Mouse (Mus musculus): ENCODE measurements around the gene Ccdc160.

The Ccdc160 gene

DNA sequence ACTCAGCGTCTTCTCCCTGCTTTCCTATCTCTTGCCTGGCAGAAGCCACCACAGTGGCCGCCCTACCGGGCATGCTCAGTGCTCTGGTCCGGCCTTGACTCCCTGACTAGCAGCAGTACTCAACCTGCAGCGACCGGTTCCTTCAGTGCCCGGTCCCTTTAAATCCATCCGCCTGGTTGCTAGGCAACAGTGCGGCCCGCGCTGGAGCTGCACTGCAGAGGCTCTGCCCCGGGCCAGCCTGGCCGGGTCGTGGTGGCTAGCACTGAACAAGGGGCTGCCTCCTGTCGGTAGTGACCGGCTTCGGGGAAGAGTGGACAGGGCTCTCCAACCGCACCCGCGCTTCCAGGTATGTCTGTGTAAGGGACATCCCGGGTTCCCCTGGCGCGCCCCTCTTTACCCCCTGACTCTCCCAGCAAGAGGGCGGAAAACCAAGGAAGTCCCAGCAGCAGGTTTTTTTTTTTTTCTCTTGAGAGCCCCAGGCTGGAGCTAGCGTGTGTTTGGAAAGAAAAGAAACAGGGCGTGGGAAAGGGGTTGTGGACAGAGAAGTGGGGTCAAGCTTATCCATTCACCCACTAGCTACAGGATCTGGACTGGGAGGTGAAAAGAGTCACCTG is at the start of gene Ccdc160:
Ccdc160 (plus strand) TSS at position 221 of the 614 bp plus-strand sequence.
- DNase-seq (ENCODE audit: low read depth, low spot score), result peak; percentile 77

DNA sequence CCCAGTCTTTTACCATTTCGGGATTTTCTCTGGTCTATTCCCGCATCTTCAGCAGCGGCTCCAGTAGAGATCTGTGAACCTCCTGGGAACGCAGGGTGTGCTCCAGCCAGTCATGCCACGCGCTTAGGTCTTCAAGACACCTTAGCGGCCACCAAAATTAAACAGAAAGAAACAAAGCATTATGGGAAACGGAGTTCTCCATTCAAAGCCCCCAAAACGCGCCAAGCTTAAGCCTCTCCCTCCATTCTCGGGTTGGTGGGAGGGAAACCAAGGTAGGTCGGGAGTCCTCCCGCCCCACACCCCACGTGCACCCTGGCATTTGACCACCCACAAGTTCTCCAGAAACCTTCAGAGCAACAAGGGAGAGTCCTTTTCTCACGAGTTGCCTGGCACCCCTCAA is 47.2 kb upstream of the Ccdc160 start:
- DNase-seq (ENCODE audit: low read depth, low spot score), result no peak

DNA sequence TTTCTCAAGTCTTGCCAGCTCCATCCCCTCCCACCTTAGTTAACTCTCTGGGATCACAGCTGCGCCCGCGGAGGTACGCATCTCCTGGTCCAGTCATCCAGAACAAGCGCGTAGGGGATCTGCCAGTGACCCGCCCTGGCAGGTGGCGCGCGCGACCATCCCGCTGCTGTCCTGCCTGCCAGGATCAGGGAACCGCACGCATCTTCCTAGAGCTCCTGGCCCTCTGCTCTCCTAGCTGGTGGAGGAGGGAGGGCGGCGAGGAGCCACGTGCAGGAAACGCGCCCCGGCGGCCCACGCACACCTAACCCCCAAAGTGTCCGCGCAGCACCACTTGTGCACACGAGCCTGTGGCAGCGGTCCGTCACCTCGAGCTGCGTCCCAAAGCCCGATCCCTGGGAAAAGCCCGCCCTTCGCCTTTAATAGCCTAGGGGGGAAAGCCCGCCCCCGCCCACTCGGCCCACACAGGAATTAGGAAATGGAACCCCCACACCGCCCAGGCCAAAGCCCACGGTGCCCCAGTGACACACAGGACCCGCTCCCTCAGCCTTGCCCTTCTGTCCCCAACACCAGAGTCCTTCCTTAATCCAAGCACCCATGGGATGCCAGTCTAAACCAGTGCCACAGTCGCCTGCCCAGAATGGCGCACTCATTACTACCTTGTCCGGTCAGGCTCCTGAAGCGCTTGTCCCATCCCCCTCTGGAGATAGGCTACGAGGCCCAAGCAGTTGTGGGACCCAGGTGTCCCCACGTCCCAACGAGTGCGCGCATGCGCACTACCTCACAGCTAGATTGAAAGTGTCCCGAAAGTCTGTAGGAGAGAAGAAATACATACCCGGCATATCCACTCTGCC is 46.6 kb upstream of the Ccdc160 start:
- no peak for DNase-seq (ENCODE audit: low read depth, low spot score)

DNA sequence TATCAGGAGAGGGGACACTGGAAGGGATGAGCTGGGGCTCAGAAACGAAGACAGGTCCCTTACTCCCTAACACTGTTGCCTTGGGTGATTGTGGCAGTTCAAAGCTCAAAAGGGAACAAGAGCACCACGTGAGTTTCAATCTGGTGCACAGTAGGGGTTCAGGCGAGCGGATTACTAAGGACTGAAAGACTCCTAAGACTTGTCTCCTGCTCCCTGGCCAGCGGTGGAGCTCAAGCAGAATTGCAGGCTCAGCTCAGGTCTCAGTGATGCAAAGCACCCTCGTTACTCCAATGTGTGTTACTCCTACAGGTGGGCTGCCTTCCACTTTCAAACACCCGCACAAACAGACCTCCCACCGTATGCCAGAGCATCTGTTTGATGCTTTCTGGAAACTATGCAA is 45.5 kb upstream of the Ccdc160 start:
- DNase-seq (ENCODE audit: low read depth, low spot score), result no peak

DNA sequence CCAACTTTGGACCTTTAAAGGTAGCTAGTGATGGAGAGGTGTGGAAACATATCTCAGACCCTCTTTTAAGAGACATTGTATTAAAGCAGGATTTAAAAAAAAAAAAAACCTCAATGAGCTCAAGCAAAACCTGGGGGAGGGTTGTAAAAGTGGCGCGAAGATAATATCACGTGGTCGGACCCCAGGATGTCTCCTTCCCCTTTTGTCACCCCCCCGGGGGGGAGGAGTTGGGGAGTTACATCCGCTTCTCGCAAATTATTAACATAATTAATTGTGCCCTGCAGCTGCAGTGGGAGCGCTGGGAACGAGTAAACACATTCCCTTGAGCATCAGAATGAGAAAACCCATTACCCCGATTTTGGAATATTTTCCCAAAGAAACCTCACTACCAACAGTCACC is 45.1 kb upstream of the Ccdc160 start:
- DNase-seq (ENCODE audit: low read depth, low spot score), result no peak

DNA sequence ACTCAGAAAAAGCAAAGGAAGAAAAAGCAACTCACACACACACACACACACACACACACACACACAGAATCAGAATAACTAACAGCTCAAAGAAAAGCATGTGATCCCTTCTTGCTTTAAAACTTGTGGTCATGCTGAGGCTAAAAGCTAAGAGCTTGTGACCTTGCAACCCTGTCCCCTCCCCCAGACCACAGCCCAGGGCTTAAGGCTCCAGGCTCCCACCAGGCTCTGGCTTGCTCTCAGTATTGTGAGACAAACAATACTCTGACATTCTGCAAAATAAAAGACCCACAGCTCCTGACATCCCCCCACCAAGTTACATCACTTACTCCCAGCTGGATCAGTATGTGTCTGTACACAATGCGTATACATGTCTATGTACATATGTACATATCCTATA is 44.2 kb upstream of the Ccdc160 start:
- DNase-seq (ENCODE audit: low read depth, low spot score), result no peak

DNA sequence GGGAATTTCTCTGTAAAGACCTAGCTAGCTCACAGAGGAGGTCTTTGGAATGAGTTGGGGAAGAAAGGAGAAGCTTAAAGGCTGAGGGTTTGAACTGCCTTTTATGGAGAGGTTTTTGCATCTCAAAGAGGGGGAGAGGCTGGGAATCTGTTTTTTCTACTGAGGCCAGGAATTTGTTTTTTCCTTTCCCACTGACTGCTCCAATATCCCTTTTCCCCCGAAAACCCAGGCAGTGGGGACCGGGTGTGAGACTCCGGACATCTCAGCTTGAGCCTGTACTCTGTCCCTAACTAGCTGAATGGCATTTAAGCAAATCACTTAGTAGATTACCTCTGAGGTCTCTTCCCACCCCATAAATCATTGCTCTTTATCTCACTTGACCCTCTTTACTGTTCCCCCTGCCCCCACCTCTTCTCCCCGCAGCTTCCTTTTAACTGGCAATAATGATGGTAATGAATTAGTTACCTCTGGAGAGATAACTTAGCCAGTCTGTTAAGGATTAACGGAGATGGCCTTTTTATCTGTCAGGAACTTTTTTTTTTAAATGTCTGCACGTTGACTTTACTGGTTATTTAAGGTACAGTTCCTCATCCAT is 37.4 kb upstream of the Ccdc160 start:
- no peak for DNase-seq (ENCODE audit: low read depth, low spot score)

DNA sequence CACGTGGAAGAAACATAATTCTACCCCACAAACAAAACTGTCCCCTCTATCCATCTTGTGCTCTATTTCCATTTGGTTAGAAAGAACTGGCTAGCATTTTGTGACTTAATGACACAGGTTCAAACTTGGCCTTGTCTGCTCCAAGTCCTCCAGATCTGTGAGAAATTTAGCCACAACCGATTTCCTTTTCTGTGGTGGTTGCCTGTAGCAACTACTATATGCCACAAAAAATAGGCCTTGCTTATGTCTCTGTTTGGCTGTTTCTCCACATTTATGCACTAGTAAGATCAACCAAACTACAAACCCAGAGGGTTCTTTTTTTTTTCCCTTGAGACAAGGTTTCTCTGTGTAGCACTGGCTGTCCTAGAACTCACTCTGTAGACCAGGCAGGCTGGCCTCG is 33.8 kb upstream of the Ccdc160 start:
- no peak for DNase-seq (ENCODE audit: low read depth, low spot score)

DNA sequence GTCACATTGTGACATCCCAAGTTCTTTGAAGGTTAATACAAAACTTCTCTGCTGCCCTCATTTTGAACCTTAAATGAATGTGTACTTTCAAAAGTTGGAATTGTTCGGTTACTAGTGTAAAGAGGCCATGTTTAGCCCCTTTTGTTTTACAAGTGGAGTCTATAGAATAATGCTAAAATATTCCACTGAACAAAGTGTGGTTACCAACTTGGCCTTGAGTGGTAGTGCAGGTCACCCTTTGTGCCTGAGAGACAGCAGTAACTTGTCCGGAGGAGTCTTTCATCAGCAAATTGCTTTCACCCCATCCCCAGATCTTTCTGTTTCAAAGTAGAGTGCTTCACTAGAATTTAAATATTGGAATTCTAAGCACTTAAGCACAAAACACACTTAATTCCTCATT is 31.8 kb upstream of the Ccdc160 start:
- DNase-seq (ENCODE audit: low read depth, low spot score), result no peak

DNA sequence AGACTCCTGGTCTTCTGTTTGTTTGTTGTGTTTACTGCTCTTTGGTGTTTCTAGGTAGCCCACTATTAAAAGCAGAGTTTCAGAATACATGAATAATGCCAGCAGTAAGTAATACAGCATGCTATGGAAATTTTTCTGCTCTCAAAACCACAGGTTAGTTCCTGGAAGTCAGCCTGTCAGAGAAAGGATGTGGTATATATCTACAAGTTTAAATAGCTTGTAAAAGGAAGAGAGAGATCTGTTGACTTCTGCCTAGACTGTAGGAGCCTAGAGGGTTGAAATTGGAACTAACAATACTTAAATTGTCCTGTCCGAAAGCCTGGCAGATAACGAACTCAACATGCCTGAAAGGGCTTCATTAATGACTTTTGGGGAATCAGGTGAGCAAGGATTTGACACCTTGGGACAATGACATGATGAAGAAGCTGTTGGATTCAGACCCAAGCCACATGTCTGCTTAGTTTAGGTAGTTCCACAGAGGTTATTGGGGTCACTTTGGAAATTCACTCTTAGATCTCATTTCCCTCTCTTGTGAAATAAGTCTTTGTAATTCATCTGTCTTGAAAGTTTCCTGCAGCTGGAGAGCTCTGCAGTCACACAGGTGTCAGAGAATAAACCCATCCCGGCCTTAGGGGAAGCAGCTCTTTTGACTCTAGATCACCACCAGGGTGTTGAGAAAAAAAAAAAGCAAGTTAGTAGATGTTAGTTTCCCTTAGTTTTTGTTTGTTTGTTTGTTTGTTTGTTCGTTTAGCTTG is 30.6 kb upstream of the Ccdc160 start:
- no peak for DNase-seq (ENCODE audit: low read depth, low spot score)

DNA sequence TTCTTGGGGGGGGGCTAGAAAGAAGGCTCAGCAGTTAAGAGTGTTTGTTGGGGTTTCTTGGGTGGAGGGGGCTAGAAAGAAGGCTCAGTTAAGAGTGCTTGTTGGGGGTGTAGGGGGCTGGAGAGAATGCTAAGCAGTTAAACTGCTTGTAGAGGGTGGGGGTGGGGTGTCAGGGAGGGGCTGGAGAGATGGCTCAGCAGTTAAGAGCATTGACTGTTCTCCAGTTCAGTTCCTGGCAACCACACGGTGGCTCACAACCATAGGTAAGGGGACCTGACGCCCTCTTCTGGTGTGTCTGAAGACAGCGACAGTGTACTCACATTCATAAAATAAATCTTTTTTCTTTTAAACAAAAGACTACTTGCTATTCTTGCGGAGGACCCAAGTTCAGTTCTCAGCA is 28.8 kb upstream of the Ccdc160 start:
- no peak for DNase-seq (ENCODE audit: low read depth, low spot score)

DNA sequence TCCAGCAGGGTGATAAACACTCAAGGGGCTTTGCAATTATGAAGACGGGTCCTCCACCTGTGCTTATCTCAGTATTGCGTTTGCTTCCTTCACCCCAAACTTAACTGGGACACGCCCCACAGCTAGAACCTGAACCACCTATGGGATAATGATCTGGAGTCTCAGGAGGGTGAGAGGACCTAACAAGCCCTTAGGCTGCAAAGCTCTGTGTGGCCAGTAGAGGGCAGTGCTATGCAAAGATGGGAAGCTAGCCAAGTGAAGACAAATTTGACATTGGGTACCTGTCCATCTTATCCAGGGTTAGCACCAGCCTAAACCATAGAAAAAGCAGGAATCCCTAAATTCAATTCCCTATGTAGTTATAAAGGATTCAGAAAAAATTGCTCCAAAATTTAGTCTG is 15.0 kb upstream of the Ccdc160 start:
- no peak for DNase-seq (ENCODE audit: low read depth, low spot score)

DNA sequence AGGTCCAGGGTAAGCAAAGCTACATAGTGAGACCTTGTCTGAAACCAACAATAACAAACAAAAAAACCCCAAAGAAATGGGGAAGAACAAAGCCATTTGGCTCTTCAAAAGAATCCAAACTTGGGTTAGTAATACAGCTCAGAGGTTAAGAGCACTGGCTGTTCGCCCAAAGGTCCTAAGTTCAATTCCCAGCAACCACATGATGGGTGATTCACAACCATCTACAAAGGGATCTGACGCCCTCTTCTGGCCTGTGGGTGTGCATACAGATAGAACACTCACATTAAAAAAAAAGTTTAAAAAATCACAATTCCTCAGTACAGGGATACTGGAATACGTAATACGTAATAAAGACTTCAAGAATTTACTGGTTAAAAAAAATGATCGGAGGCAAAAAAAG is 13.3 kb upstream of the Ccdc160 start:
- DNase-seq (ENCODE audit: low read depth, low spot score), result no peak

DNA sequence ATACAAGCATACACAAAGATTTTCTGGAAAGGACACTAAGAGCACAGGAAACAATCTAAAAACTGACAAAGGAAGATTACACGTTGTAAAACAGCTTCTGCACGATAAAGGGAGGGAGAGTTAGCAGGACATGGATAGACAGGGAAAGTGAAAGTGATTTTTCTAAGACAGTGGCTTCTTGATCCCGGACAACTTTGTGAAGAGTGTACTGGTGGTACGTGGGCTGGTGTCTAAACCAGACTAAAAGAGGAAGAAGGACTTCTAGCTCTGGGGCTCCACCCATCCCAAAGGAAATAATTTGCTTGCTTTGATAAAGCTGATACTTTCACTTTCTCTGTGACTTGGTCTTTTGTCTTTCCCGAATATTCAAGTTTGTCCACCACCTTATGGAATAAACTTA is 7.1 kb upstream of the Ccdc160 start:
- no peak for DNase-seq (ENCODE audit: low read depth, low spot score)

DNA sequence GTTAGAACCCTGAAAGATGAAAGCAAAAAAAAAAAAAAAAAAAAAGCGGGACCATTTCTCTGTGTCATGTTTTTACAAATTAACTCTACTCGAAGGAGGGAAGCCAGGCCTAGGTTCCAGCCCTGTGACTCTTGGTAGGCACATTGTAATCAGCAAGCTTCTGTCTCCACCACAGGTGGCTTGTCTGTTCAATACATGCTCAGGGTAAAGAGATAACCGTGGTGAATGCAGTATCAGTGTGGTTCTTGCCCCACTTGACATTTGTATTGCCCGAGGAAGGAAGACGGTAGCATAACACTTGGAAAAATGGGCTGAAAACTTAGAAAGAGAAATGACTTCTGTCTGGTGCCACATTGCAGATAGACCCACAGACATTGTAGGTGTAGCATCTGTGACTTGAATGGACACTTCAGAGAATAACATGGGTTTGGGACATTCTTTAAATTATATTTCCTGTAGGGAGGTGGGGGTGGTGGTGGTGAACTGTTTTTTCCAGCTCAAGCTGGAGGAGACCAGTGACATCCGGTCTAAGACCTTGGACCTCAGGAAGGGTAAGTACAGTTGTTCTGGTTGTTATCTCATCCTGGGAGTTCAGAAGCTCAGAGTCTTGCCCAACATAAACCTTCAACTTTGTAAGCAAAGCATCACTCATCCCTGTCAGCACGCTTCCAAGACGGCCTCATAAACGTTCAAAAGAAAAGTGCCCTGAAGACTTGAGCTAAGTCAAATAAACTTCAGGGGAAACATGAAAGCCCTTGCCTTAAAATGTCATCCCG is 1.1 kb downstream of the Ccdc160 start:
- DNase-seq (ENCODE audit: low read depth, low spot score), result no peak

DNA sequence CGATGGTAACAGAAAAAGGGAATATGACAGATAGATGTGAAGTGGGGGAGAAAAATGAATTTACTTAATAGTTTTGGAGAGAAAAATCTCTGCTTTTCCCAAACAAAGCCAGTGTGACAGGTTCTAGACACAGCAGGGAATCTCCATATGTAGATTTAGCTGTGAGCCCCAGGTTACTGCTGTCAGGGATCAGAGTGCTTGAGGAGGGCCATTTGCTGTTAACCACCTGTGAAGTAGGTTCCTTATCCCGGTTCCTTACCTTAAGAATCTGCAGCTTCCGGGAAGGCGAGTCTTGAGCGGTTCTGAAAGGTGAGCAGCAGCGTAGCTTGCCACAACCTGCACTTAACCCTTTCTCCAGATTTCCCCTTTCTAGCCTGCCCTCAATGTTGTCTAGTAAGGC is 1.9 kb downstream of the Ccdc160 start:
- DNase-seq (ENCODE audit: low read depth, low spot score), result no peak

DNA sequence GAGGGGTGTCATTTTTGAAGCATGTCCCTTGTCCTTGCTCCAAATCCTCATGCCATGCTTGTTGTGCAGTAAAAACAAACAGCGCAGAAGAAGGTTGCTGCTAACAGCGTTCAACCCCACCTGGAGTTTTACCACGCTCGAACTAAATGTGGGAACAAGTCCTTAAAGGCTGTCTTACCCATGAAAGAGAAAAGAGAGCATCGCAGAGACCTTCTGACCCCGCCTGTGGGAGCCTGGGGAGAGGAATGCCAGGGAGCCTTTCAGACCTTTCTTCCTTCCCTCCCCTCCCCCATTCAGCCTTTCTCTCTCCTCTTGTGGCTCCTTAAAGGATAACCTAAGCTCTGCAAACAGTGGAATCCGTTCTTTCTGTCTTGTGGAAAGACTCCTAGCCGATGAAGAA is 4.8 kb downstream of the Ccdc160 start:
- DNase-seq (ENCODE audit: low read depth, low spot score), result no peak

DNA sequence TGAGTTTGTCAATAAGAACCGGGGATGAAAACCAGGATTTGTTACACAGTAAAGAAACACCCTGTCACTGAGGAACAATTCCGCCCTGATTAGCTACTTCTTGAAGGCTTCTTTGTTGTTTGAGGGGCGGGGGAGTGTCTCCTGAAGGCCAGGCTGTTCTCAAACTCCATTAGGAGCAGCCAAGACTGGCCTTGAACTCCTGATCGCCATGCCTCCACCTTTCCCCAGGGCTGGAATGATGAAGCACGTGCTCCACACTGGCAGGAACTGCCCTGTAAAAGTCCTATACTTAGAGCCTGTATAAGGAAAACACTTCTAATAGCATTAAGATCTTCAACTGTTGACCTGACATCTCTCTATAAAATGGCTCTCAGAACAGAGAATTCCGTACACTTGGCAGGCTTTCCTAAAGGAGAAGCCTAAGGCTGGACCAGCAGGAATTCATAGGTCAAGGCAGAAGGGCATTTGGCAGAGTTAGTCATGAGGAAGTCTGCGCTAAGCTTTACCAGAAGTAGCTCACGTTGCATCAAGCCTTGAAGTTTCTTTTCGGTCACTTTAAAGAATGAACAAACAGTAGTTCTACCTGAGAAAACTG is 6.1 kb downstream of the Ccdc160 start:
- no peak for DNase-seq (ENCODE audit: low read depth, low spot score)

DNA sequence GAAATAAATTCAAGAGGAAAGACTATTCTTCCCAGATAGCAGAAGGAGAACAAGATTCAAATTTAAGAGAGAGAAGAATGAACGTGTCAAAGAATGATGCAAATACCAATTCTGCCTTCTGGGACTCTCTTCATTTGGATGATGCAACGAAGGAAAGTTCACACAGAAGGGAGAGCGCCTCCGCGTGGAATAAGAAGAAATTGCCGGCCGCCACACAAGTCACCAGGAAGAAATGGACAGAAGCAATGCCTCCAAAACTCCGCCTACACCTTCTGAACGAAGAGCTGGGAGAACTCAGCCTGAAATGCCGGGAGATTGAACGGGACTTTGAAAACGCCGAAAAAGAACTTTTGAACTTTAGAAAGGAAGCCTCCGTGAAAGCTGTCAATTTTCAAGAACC is 7.3 kb downstream of the Ccdc160 start:
- DNase-seq (ENCODE audit: low read depth, low spot score), result no peak

DNA sequence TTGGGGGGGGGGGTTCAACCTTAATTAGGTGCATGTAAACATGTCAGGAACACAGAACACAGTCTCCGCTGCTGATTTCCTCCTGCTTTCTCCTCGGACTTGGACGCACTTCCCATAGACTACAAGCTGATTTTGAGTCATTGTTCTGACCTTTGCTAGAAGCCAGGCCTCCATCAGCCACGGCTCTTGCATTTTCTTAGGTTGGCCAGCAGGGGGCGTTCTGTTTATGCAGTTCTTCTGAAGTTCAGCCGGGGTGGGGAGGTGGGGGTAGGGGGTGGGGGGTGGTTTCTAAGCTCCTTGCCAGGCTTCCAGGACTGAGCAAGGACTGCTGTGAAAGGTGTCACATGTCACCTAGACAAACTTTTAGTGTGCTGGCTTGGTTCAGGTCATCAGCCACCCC is 8.6 kb downstream of the Ccdc160 start:
- DNase-seq (ENCODE audit: low read depth, low spot score), result no peak

DNA sequence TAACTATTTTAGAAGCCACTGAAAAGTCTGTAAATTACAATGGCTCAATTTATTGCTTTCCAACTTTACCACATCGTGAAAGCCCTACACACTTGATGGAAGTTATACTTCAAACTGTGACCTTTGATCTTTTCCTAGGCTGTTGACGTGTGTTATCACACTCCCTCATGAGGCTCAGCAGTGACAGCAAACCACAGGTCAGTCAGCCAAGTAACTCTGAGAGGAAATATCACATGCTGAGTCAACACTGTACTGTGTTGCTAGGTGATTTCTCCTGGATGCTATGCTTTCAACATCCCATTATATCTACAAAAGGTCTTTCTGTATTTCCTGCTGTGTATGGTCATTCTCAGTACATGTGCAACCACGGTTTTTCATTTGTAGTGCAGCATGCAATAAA is 28.3 kb downstream of the Ccdc160 start:
- no peak for DNase-seq (ENCODE audit: low read depth, low spot score)

All from forelimb bud, embryonic 11.5 days (tissue).